Mouse (Mus musculus) regulatory T cell (primary cell): ENCODE measurements around the gene Pde4dip.

Experiments
- in situ Hi-C: fragments of 300-600 bp; cut with MboI, MseI; formaldehyde crosslinking; loops from one replicate; pipeline ENCODE4 v1.15.1; 2025; ENCODE audit warnings: high pct_unique_total_duplicates

The Pde4dip gene

DNA sequence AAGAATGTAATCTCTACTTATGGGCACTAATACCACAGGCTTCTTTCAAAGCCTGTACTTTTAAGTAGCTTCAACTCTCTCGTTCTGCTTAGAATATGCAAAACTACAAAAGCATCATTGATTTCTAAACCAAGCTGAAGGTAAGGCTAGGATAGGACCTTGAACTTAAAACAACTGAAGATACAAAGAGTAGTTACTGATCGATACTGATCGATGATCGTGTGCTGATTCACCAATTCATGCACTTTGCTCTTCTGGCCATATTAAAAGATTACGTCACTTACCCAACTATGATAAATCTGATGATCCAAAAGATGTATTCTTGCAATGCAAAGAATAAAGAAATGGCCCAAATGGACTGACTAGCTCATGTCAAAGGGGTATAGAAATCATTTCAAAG, 234.7 kb downstream of the Pde4dip start:
- in situ Hi-C loops: no loop called here

DNA sequence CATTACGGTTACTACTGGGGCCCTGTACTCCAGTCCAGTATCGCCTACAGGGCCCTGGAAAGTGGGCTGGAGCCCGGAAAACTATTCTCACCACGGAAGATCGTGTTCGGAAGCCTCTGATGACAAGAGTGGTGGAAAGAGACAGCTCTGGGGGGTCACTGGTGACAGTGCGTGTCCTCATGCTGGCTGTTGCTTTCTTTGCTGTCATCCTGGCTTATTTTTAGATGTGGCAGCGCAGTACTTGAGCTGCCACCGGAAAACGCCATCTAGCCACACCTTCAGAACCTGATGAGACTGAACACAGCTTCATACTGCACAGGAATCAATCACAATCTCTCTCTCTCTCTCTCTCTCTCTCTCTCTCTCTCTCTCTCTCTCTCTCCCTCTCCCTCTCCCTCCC, 236.9 kb downstream of the Pde4dip start:
- in situ Hi-C loops: no loop called here

DNA sequence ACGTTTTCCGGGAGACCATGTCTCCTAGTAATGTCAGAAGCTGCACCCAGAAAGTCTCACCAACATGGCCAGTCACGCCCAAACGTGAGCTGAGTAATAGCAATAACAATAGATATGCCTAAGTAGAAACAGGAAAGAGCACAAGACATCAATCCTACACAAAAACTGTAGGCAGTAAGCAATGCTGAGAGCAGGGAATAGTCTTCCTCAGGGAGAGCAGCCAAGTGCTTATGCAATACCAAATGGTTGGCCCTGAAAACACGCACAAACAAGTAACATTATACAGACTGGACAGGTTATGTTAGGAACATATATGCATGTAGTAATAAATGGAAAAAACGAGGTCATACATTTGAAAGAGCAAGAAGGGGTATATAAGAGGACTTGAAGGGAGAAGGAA, 239.0 kb downstream of the Pde4dip start:
- in situ Hi-C loops: no loop called here

DNA sequence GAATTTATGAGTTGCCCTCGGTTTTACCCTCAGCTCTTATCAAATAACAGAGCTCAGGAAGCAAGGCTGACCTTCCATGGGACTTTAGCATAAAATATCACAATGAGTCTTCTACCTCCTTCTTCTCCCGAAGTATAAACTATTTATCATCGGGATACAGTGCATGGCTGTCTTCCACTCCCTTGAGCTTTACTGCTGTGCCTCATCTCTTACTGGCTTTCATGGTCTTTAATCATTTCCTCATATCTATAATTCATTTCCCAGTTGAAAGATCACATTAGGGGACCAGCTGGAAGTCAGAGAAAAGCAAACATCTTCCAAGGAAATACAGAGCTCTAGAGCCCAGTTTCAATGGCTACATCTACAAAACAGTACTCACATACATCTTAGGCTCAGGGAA, 239.5 kb downstream of the Pde4dip start:
- in situ Hi-C loops: no loop called here

GRCm38 (mm10) chr3:97648518-97648917, 240.0 kb downstream of the Pde4dip start:
- in situ Hi-C loops: no loop called here

DNA sequence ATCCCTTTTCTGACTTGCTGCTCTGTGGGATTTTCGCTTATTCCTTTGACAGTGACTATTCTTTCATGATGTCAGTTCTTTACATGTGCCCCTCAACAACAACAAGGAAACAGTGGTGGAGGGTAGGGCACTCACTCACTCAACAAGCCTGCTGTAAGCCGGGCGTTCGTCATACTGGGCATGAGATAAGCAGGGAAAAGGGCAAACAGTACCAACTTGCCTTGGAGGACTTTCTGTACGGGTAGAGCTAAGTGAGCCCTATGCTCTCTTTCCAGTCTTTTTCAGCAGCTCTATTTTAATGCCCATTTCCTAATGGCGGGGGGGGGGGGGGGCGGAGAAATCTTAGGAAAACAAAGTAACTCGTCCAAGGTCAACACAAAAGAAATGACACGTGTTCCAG, 246.5 kb downstream of the Pde4dip start:
- in situ Hi-C loops: no loop called here

DNA sequence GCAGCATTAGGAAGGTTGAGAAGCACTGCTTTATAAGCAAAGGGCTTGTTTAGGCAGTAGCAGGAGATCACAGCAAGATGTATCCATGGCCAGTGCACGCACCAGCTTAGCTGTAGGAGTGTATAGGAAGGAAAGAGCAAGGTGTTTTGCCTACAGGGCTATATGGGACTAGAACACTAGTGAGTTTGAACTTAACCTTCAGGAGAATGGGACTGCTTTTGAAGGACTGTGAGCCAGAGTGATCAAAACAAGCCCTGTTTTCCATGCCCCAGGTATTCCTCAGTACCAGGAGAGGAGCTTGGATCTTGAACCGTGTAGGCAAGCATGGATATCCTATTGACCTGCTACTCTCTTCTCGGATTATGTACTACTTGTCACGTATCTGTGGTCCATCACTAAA, 247.1 kb downstream of the Pde4dip start:
- in situ Hi-C loops: no loop called here
